Mouse (Mus musculus) midbrain, embryonic 15.5 days (tissue): ENCODE measurements around the gene Cacnb2. TPM values are rescaled to one million over a fixed set of nuclear protein-coding genes. Genes with fewer than 3 reads are reported as not detected.

ENCODE experiments used
- ATAC-seq: fragments of 200-750 bp; cut with Nextera tagmentation; replicated peaks from 2 replicates; pipeline ENCODE4 v1.8.0; 2017; ENCODE audit warnings: moderate TSS enrichment
- H3K27ac ChIP-seq: fragments of 300-500 bp; sonication (generic); 2 replicates; pipeline ENCODE4 v1.5.1; 2015; ENCODE audit warnings: mild to moderate bottlenecking, inconsistent platforms
- H3K27me3 ChIP-seq: fragments of 300-500 bp; sonication (generic); replicated peaks from 2 replicates; pipeline ENCODE4 v1.6.1; 2015; ENCODE audit warnings: inconsistent platforms
- H3K36me3 ChIP-seq: fragments of 300-500 bp; sonication (generic); replicated peaks from 2 replicates; pipeline ENCODE4 v1.6.1; 2015; ENCODE audit warnings: inconsistent platforms
- H3K4me1 ChIP-seq: fragments of 300-500 bp; sonication (generic); 2 replicates; pipeline ENCODE4 v1.6.1; 2015; ENCODE audit warnings: inconsistent platforms
- H3K4me2 ChIP-seq: fragments of 300-500 bp; sonication (generic); 2 replicates; pipeline ENCODE4 v1.6.1; 2015; ENCODE audit warnings: inconsistent platforms, mild to moderate bottlenecking, moderate library complexity
- H3K4me3 ChIP-seq: fragments of 300-500 bp; sonication (generic); 2 replicates; pipeline ENCODE4 v1.5.1; 2015; ENCODE audit warnings: mild to moderate bottlenecking, inconsistent platforms
- H3K9ac ChIP-seq: fragments of 300-500 bp; sonication (generic); 2 replicates; pipeline ENCODE4 v1.6.1; 2015; ENCODE audit warnings: mild to moderate bottlenecking, inconsistent platforms
- H3K9me3 ChIP-seq: fragments of 300-500 bp; sonication (generic); 2 replicates; pipeline ENCODE4 v1.6.1; 2016; ENCODE audit warnings: inconsistent platforms
- WGBS: fragments of 180-500 bp; shearing (Covaris S2); methylation state at CpG from one replicate; pipeline ENCODE4 v1.1.7; 2015; ENCODE audit warnings: mixed read lengths; 5-methylcytosine and 5-hydroxymethylcytosine counted together
- polyA plus RNA-seq: library from polyadenylated mRNA; unstranded; fragments of >200 nt; fragmentation: Nextera tagmentation; extraction: Ambion mirVana; gene quantifications from 2 replicates; pipeline ENCODE4 v1.2.1, GENCODE M21; 2015

Gene Cacnb2
- polyA plus RNA-seq, 1 experiment from 2014 or later, result 8.2 TPM

DNA sequence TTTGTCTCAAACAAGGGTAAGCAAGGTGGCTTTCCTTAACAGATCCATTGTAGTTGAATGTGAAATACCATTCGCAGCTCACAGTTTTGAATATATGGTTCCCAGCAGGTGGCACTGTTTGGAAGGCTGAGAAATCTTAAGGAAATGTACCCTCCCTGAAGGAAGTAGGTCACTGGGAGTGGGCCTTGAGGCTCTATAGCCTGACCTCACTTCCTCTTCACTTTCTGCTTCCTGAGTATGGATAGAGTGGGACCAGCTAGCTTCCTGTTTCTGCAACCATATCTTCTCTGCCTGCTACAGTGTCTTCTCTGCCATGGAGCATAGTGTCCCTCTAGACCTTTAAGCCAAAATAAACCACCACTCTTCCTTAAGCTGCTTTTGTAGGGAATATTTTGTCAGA is 248.5 kb downstream of the Cacnb2 start:
- H3K27me3 ChIP-seq, result no peaks in the 10 kb centered on the region
- H3K9me3 ChIP-seq, result no peaks in the 10 kb centered on the region
- 66% methylated on average over 1 of the region's 1 CpGs for WGBS
- H3K4me1 ChIP-seq, result no peaks in the 10 kb centered on the region
- ATAC-seq, result no peak
- H3K4me3 ChIP-seq, result no peak overlapping the region
- no peak overlapping the region for H3K27ac ChIP-seq
- H3K4me2 ChIP-seq, result no peak overlapping the region
- no peaks in the 10 kb centered on the region for H3K36me3 ChIP-seq
- no peak overlapping the region for H3K9ac ChIP-seq

DNA sequence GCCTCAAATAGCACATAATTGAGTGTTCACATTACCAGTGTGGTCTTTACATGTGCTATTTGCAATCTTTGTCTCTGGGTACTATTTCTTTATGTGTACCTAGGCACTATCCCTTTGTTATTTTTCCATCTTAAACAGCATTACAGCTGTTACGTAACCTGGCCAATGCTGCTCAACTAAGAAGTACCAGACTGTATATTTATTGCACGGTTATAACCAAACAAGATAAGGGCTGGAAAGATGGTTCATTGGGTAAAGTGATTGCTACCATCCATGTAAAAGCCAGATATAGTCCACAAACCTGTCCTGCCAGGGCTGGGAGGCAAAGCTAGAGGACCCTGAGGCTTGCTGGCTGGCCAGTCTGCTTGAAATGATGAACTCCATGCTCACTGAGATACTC is 251.2 kb downstream of the Cacnb2 start:
- no peaks in the 10 kb centered on the region for H3K36me3 ChIP-seq
- no peaks in the 10 kb centered on the region for H3K4me1 ChIP-seq
- H3K27ac ChIP-seq, result no peak overlapping the region
- no peaks in the 10 kb centered on the region for H3K9me3 ChIP-seq
- no peak overlapping the region for H3K4me3 ChIP-seq
- 94% methylated on average over 2 of the region's 2 CpGs for WGBS
- ATAC-seq, result no peak
- no peak overlapping the region for H3K4me2 ChIP-seq
- no peak overlapping the region for H3K9ac ChIP-seq
- no peaks in the 10 kb centered on the region for H3K27me3 ChIP-seq

DNA sequence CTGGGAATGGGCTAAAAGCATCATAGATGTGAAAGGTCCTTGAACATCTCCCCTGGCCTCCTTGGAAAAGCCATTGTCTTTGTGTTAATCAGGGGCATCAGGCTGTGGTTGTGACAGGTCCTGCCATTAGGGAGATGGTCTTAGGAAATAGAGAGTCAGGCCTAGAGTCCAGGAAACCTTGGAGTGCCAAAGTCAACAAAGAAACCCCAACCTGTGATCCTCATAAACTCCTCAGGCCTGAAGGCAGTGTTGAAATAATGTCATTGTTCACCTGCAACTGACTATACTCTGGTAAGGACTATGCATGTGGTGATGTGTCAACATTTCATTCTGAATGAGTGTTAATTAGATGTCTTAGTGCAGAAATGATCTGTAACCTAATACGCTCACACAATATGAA is 255.4 kb downstream of the Cacnb2 start:
- Histone ChIP-seq H3K4me1 (no peaks in the 10 kb centered on the region), H3K4me2 (no peak overlapping the region), H3K4me3 (no peak overlapping the region), H3K36me3 (no peaks in the 10 kb centered on the region), H3K27me3 (no peaks in the 10 kb centered on the region), H3K9ac (no peak overlapping the region), H3K9me3 (no peaks in the 10 kb centered on the region), H3K27ac (no peak overlapping the region)
- no peak for ATAC-seq
- WGBS, result 89% methylated on average over 1 of the region's 1 CpGs

DNA sequence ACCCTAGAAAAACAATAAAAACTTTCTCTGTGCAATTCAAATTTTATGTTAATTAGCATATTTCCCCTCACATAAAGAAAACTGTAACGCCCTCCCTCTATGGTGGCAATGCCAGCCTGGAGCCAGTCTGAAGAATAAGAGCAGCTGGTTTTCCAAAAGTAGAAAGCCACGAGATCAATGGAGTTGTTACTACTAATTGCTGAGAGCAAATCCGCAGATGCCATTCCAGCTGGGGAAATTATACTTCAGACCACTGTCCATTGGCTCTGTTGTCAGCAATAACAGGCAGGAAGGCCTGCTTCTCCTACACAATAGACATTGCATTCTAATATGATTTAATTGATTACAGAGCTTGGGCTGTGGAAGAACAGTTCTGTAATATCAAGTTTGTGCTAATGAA is 257.5 kb downstream of the Cacnb2 start:
- ATAC-seq, result no peak; the same call in 1 of the 2 replicates
- WGBS, result 53% methylated on average over 3 of the region's 3 CpGs
- H3K4me1 ChIP-seq, result no peaks in the 10 kb centered on the region
- H3K27ac ChIP-seq, result no peak overlapping the region
- no peaks in the 10 kb centered on the region for H3K9me3 ChIP-seq
- H3K27me3 ChIP-seq, result no peaks in the 10 kb centered on the region
- H3K36me3 ChIP-seq, result no peaks in the 10 kb centered on the region
- H3K9ac ChIP-seq, result no peak overlapping the region
- H3K4me2 ChIP-seq, result no peak overlapping the region
- H3K4me3 ChIP-seq, result no peak overlapping the region

DNA sequence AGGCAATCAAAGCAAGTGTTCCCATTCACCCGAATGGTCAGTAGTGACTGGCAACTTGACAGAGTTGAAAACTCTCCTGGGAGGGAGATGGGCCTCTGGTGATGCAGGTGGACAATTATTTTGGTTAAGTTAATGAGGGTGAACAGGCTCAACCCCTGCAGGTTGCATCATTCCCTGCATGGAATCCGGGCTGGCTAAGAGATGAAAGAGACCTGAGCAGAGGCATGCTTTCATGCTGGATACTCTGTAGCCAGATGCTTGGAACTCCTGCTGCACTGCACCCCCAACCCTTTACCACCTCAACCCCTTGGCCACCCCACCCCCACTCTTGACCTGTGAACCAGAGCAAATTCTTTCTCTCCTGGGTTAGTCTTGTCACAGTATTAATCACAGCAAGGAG is 258.7 kb downstream of the Cacnb2 start:
- 26% methylated on average over 2 of the region's 2 CpGs for WGBS
- Histone ChIP-seq H3K9me3 (no peaks in the 10 kb centered on the region), H3K4me1 (no peaks in the 10 kb centered on the region), H3K9ac (no peak overlapping the region), H3K4me2 (no peak overlapping the region), H3K27me3 (no peaks in the 10 kb centered on the region), H3K4me3 (no peak overlapping the region), H3K36me3 (no peaks in the 10 kb centered on the region), H3K27ac (no peak overlapping the region)
- no peak for ATAC-seq

DNA sequence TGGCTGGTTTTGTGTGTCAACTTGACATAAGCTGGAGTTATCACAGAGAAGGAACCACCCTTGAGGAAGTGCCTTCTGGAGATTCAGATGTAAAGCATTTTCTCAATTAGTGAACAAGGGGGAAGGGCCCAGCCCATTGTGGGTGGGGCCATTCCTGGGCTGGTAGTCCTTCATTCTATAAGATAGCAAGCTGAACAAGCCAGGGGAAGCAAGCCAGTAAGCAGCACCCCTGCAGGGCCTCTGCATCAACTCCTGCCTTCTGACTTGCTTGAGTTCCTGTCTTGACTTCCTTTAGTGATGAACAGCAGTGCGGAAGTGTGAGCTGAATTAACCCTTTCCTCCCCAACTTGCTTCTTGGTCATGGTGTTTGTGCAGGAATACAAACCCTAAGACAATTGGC is 260.1 kb downstream of the Cacnb2 start:
- Histone ChIP-seq H3K27me3 (no peaks in the 10 kb centered on the region), H3K9ac (no peak overlapping the region), H3K4me3 (no peak overlapping the region), H3K36me3 (no peaks in the 10 kb centered on the region), H3K27ac (no peak overlapping the region), H3K4me1 (no peaks in the 10 kb centered on the region), H3K9me3 (no peaks in the 10 kb centered on the region), H3K4me2 (no peak overlapping the region)
- no peak for ATAC-seq
- WGBS, result 47% methylated on average over 1 of the region's 1 CpGs

DNA sequence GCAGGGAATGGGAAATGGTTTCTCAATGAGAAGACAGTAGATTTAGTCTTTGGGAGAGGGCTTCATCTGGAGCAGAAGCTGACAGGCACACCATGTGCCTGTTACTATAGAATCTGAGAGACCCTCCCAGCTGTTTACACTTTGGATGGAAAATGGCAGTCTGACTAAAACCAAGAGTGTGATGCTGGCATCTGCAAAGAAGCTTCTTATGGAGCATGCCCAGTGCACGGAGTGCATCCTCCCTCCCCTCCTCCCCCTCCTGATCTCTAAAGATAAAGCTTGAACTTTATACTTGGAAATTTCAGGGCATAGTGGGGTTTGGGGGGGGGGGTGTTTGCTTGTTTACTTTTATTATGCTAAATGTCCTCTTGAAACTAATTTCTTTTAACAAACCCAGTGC is 270.2 kb downstream of the Cacnb2 start:
- no peak overlapping the region for H3K27ac ChIP-seq
- no peak overlapping the region for H3K9ac ChIP-seq
- peaks cover 22% of the 10 kb centered on the region for H3K4me1 ChIP-seq
- no peaks in the 10 kb centered on the region for H3K36me3 ChIP-seq
- ATAC-seq, result peak; percentile 50; the same call in 1 of the 2 replicates
- H3K27me3 ChIP-seq, result no peaks in the 10 kb centered on the region
- H3K4me3 ChIP-seq, result peak overlapping the region; percentile 44; the same call in 1 of the 2 replicates
- 33% methylated on average over 1 of the region's 1 CpGs for WGBS
- no peaks in the 10 kb centered on the region for H3K9me3 ChIP-seq
- H3K4me2 ChIP-seq, result peak overlapping the region; percentile 57

DNA sequence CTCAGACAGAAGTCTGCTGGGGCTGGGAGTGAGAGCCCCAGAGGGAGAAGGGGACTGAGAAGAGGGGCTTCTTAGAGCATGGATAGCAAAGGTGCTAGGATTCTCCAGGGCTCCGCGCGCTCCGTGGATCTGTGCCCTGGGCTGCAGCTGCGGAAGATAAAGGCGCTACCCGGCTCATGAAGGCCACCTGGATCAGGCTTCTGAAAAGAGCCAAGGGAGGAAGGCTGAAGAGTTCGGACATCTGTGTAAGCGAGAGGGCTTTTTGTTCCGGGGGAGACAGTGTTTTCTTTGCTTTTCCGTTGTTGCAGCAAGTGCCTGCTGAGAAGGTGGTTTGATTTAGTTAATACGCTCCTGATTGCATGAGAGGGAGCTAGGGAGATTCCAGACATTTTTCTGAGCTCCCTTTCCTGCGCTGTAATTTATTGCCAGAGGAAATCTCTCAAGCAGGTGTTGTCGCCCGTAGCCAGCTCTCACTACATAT is 270.9 kb downstream of the Cacnb2 start:
- Histone ChIP-seq H3K9me3 (no peaks in the 10 kb centered on the region), H3K27me3 (no peaks in the 10 kb centered on the region), H3K4me1 (peaks cover 22% of the 10 kb centered on the region), H3K27ac (peak overlapping the region; percentile 81), H3K4me2 (peak overlapping the region; percentile 57), H3K9ac (peak overlapping the region; percentile 56), H3K36me3 (no peaks in the 10 kb centered on the region), H3K4me3 (peak overlapping the region; percentile 44)
- peak; percentile 70 for ATAC-seq
- WGBS, result 3% methylated on average over 15 of the region's 15 CpGs

DNA sequence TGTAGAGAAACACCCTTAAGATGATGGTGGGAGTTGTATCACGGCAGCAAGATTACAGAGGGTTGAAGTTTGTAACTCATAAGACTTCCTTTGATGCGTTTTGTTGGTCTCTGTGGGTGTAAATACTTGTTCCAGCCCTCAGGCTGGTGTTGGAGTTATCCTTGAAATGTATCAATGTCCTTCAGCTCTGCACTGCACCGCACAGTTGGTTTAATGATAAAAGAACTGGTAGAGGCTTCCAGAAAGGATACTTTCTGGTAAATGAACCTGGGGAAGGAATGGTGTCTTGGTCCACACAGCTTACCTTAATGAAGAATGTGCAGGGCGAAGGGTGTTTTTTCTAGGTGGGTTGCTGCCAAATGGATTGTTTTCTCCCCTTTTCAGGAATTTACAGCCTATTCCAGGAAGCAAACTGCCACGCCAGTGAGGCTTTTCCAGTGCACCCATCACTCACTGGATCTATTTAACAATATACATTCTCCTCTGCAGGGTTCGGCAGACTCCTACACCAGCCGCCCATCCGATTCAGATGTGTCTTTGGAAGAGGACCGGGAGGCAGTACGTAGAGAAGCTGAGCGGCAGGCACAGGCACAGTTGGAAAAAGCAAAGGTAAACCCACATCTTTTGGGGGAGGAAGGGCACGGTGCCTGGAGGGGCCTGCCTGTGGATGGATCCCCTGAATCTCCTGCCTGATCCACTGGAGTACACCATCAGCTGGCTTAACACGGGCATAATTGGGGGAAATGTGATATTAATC is 271.6 kb downstream of the Cacnb2 start:
- Histone ChIP-seq H3K27ac (peak overlapping the region; percentile 81), H3K9ac (peak overlapping the region; percentile 56), H3K4me3 (peak overlapping the region; percentile 44), H3K27me3 (no peaks in the 10 kb centered on the region), H3K9me3 (no peaks in the 10 kb centered on the region), H3K36me3 (no peaks in the 10 kb centered on the region), H3K4me1 (peaks cover 22% of the 10 kb centered on the region), H3K4me2 (peak overlapping the region; percentile 57)
- peak; percentile 44 for ATAC-seq
- 36% methylated on average over 13 of the region's 13 CpGs for WGBS

DNA sequence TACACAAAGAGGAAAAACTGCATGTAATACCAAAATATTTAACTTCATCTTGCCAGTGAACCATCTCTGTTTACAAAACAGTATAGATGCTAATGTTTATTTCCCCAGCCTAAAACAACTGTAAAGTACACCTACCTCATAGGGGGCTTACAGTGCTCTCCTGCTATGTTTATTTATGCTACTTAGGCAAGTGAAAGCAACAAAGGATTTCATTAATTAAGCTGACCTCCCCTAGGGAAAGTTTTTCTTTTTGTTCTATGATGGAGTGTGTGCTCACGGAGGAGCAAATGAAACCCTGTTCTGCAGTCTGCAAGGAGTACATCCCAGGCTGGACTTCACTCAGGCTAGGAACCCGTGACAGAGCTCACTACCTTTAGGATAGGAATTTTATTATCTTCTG is 272.2 kb downstream of the Cacnb2 start:
- Histone ChIP-seq H3K27me3 (no peaks in the 10 kb centered on the region), H3K36me3 (no peaks in the 10 kb centered on the region), H3K4me3 (peak overlapping the region; percentile 44), H3K9me3 (no peaks in the 10 kb centered on the region), H3K27ac (peak overlapping the region; percentile 57), H3K4me1 (peaks cover 22% of the 10 kb centered on the region), H3K9ac (peak overlapping the region; percentile 37; the same call in 1 of the 2 replicates), H3K4me2 (peak overlapping the region; percentile 57)
- WGBS, result 19% methylated on average over 2 of the region's 2 CpGs
- ATAC-seq, result no peak; the same call in 1 of the 2 replicates

DNA sequence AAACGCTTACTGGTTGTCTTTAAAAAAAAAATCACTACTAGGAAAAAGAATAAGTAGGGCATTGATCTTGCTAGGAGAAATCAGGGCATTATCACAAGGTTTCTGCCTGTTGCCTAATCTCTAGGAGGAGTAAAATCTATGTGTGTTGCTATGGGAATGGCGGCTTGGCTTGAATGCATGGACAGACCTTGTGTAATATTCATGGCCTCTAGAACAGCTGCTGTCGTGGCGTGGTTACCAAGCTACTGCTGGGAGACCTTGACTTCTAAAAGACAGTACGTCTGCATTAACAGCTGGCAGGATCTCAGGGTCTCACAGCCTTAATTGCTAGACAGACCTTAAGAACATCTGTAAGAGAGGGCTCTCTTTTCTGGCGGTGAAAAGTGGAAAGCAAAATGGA is 272.7 kb downstream of the Cacnb2 start:
- peak; percentile 71 for ATAC-seq
- H3K9ac ChIP-seq, result no peak overlapping the region
- H3K36me3 ChIP-seq, result no peaks in the 10 kb centered on the region
- peak overlapping the region; percentile 57 for H3K27ac ChIP-seq
- H3K27me3 ChIP-seq, result no peaks in the 10 kb centered on the region
- peaks cover 22% of the 10 kb centered on the region for H3K4me1 ChIP-seq
- H3K4me3 ChIP-seq, result peak overlapping the region; percentile 44; the same call in 1 of the 2 replicates
- WGBS, result 20% methylated on average over 6 of the region's 6 CpGs
- H3K4me2 ChIP-seq, result peak overlapping the region; percentile 57
- no peaks in the 10 kb centered on the region for H3K9me3 ChIP-seq

DNA sequence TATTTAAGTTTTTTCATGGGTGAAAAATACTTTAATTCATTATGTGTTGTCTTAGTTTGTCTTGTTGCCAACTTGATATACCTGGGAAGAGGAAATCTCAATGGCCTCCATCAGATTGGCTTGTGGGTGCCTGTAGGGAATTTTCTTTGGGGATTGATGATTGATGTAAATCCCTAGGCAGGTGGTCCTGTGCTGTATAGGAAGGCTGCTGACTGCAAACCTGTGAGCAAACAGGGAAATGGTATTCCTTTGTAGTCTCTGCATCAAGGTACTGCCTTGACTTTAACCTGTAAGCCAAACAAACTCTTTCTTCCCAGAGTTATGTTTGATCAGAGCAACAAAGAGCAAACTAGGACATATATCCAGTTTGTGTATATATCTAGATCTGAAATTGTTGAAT is 276.1 kb downstream of the Cacnb2 start:
- no peaks in the 10 kb centered on the region for H3K9me3 ChIP-seq

DNA sequence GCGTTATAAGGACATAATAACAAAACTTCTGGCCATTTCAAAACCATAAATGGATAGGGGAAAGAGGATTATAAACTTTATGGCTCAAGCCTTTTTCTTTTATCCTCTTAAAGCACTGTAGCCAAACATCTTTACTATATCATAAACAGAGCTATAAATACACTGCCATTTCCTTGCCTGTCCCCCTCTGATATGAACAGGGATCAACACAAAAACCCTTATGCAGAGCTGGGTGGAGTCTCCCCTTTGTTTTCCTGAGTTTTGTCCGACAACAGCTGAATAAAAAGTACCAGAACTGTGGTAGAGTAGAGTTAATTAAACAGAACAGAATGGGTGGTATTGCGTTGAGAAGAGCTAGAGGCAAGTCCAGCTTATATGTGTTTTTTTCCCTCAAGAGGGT is 280.6 kb downstream of the Cacnb2 start:
- no peak overlapping the region for H3K4me3 ChIP-seq
- no peak overlapping the region for H3K4me2 ChIP-seq
- no peaks in the 10 kb centered on the region for H3K27me3 ChIP-seq
- H3K9me3 ChIP-seq, result no peaks in the 10 kb centered on the region
- no peak overlapping the region for H3K9ac ChIP-seq
- 85% methylated on average over 3 of the region's 3 CpGs for WGBS
- no peaks in the 10 kb centered on the region for H3K4me1 ChIP-seq
- no peaks in the 10 kb centered on the region for H3K36me3 ChIP-seq
- no peak overlapping the region for H3K27ac ChIP-seq
- ATAC-seq, result no peak

More for the DNA sequence above, 276.1 kb downstream of the Cacnb2 start:
- Histone ChIP-seq H3K36me3 (no peaks in the 10 kb centered on the region), H3K4me1 (peaks cover 17% of the 10 kb centered on the region), H3K27me3 (no peaks in the 10 kb centered on the region), H3K27ac (no peak overlapping the region), H3K9ac (no peak overlapping the region), H3K4me3 (no peak overlapping the region), H3K4me2 (no peak overlapping the region)
- no peak for ATAC-seq
